Mouse (Mus musculus) hindbrain, embryonic 11.5 days (tissue): Measurements from ENCODE around the gene Znhit2. TPM values are rescaled to one million over a fixed set of nuclear protein-coding genes. Genes with fewer than 3 reads are reported as not detected.

Experiments used
- ATAC-seq: fragments of 200-750 bp; cut with Nextera tagmentation; 2 replicates; pipeline ENCODE4 v1.8.0; 2017; ENCODE audit warnings: mild to moderate bottlenecking, moderate TSS enrichment, moderate library complexity; ENCODE audit not compliant: low FRiP score
- DNase-seq: peaks from one replicate; pipeline ENCODE4 v3.0.0-alpha.2; 2015; ENCODE audit warnings: low spot score
- H3K27ac ChIP-seq: fragments of 300-500 bp; sonication (generic); 2 replicates; pipeline ENCODE4 v1.5.1; 2014; ENCODE audit warnings: mild to moderate bottlenecking, low read depth, low read length
- H3K27me3 ChIP-seq: fragments of 300-500 bp; sonication (generic); 2 replicates; pipeline ENCODE4 v1.6.1; 2014; ENCODE audit warnings: mild to moderate bottlenecking, low read length, moderate library complexity, mixed read lengths; ENCODE audit not compliant: control insufficient read depth, insufficient read depth
- H3K36me3 ChIP-seq: fragments of 300-500 bp; sonication (generic); 2 replicates; pipeline ENCODE4 v1.6.1; 2014; ENCODE audit warnings: mild to moderate bottlenecking, low read length, moderate library complexity, mixed read lengths; ENCODE audit not compliant: control insufficient read depth, insufficient read depth
- H3K4me1 ChIP-seq: fragments of 300-500 bp; sonication (generic); replicated peaks from 2 replicates; pipeline ENCODE4 v1.6.1; 2014; ENCODE audit warnings: low read length, mixed read lengths; ENCODE audit not compliant: control insufficient read depth, insufficient read depth
- H3K4me2 ChIP-seq: fragments of 300-500 bp; sonication (generic); replicated peaks from 2 replicates; pipeline ENCODE4 v1.6.1; 2014; ENCODE audit warnings: mild to moderate bottlenecking, low read depth, low read length
- H3K4me3 ChIP-seq: fragments of 300-500 bp; sonication (generic); 2 replicates; pipeline ENCODE4 v1.5.1; 2014; ENCODE audit warnings: low read depth, low read length
- H3K9ac ChIP-seq: fragments of 300-500 bp; sonication (generic); 2 replicates; pipeline ENCODE4 v1.6.1; 2014; ENCODE audit warnings: low read depth, low read length
- H3K9me3 ChIP-seq: fragments of 300-500 bp; sonication (generic); 2 replicates; pipeline ENCODE4 v1.6.1; 2016; ENCODE audit warnings: low read length; ENCODE audit not compliant: control insufficient read depth
- WGBS: fragments of 180-500 bp; shearing (Covaris S2); extraction: QIAGEN DNeasy Blood & Tissue Kit; methylation state at CpG from one replicate; pipeline ENCODE4 v1.1.7; 2014; 5-methylcytosine and 5-hydroxymethylcytosine counted together
- polyA plus RNA-seq: library from polyadenylated mRNA; unstranded; fragments of >200 nt; fragmentation: Nextera tagmentation; extraction: Ambion mirVana; gene quantifications from 2 replicates; pipeline ENCODE4 v1.2.1, GENCODE M21; 2014

Gene Znhit2
- polyA plus RNA-seq, 1 experiment from 2014 or later: 39.7 TPM

GRCm38 (mm10) chr19:6067011-6067723 lies 6.2 kb downstream of the Znhit2 start:
- peak overlapping the region; percentile 94 for H3K4me2 ChIP-seq
- H3K9ac ChIP-seq: peak overlapping the region; percentile 76
- H3K36me3 ChIP-seq: 0 out of 2 replicates have a peak, but pooled peaks cover 5% of the 10 kb centered on the region
- peaks cover 9% of the 10 kb centered on the region for H3K4me1 ChIP-seq
- WGBS: 1% methylated on average over 30 of the region's 30 CpGs
- no peaks in the 10 kb centered on the region for H3K9me3 ChIP-seq
- DNase-seq: peak; percentile 91
- peak overlapping the region; percentile 56 for H3K4me3 ChIP-seq
- peak; percentile 77 for ATAC-seq
- peak overlapping the region; percentile 82 for H3K27ac ChIP-seq
- no peaks in the 10 kb centered on the region for H3K27me3 ChIP-seq

GRCm38 (mm10) chr19:6067724-6068415 lies 6.9 kb downstream of the Znhit2 start, which contains the start of gene Tm7sf2:
Tm7sf2 (minus strand) TSS chr19:6068373.
- Histone ChIP-seq H3K4me1 (peaks cover 7% of the 10 kb centered on the region), H3K9me3 (no peaks in the 10 kb centered on the region), H3K4me2 (peak within 1 kb of the TSS; percentile 94), H3K4me3 (peak within 1 kb of the TSS; percentile 56), H3K27me3 (no peaks in the 10 kb centered on the region), H3K9ac (peak within 1 kb of the TSS; percentile 76), H3K27ac (peak within 1 kb of the TSS; percentile 82), H3K36me3 (0 out of 2 replicates have a peak, but pooled peaks cover 5% of the 10 kb centered on the region)
- peak; percentile 90 for ATAC-seq
- DNase-seq: peak; percentile 89
- WGBS: 10% methylated on average over 33 of the region's 33 CpGs

GRCm38 (mm10) chr19:6068951-6069350 lies 8.0 kb downstream of the Znhit2 start:
- WGBS: 78% methylated on average over 4 of the region's 4 CpGs
- H3K4me2 ChIP-seq: no peak overlapping the region
- H3K27me3 ChIP-seq: no peaks in the 10 kb centered on the region

GRCm38 (mm10) chr19:6069851-6070250 lies 8.9 kb downstream of the Znhit2 start:
- H3K27ac ChIP-seq: no peak overlapping the region
- 97% methylated on average over 10 of the region's 10 CpGs for WGBS
- no peak for ATAC-seq
- no peak overlapping the region for H3K4me2 ChIP-seq
- no peaks in the 10 kb centered on the region for H3K27me3 ChIP-seq
- H3K4me3 ChIP-seq: no peak overlapping the region
- no peak overlapping the region for H3K9ac ChIP-seq
- no peak for DNase-seq
- H3K9me3 ChIP-seq: no peaks in the 10 kb centered on the region
- 0 out of 2 replicates have a peak, but pooled peaks cover 5% of the 10 kb centered on the region for H3K36me3 ChIP-seq
- peaks cover 7% of the 10 kb centered on the region for H3K4me1 ChIP-seq

More at GRCm38 (mm10) chr19:6068951-6069350, 8.0 kb downstream of the Znhit2 start:
- H3K4me1 ChIP-seq: peaks cover 7% of the 10 kb centered on the region
- H3K36me3 ChIP-seq: 0 out of 2 replicates have a peak, but pooled peaks cover 5% of the 10 kb centered on the region
- DNase-seq (no peak), ATAC-seq (no peak)
- H3K4me3 ChIP-seq: no peak overlapping the region
- H3K9ac ChIP-seq: no peak overlapping the region
- no peaks in the 10 kb centered on the region for H3K9me3 ChIP-seq
- no peak overlapping the region for H3K27ac ChIP-seq

GRCm38 (mm10) chr19:6070571-6071250 lies 9.7 kb downstream of the Znhit2 start:
- Histone ChIP-seq H3K4me3 (no peak overlapping the region), H3K36me3 (0 out of 2 replicates have a peak, but pooled peaks cover 5% of the 10 kb centered on the region), H3K27me3 (no peaks in the 10 kb centered on the region), H3K4me2 (no peak overlapping the region), H3K9me3 (no peaks in the 10 kb centered on the region), H3K4me1 (peaks cover 7% of the 10 kb centered on the region), H3K27ac (no peak overlapping the region), H3K9ac (no peak overlapping the region)
- DNase-seq (no peak), ATAC-seq (no peak)
- WGBS: 94% methylated on average over 31 of the region's 31 CpGs

GRCm38 (mm10) chr19:6071261-6071660 lies 10.3 kb downstream of the Znhit2 start:
- H3K4me2 ChIP-seq: no peak overlapping the region
- H3K4me1 ChIP-seq: peaks cover 10% of the 10 kb centered on the region
- DNase-seq (no peak), ATAC-seq (no peak)
- no peaks in the 10 kb centered on the region for H3K9me3 ChIP-seq
- no peak overlapping the region for H3K27ac ChIP-seq
- WGBS: 94% methylated on average over 19 of the region's 19 CpGs
- 0 out of 2 replicates have a peak, but pooled peaks cover 5% of the 10 kb centered on the region for H3K36me3 ChIP-seq
- no peak overlapping the region for H3K4me3 ChIP-seq
- H3K9ac ChIP-seq: no peak overlapping the region
- H3K27me3 ChIP-seq: no peaks in the 10 kb centered on the region

- H3K27ac ChIP-seq: no peak overlapping the region
- H3K36me3 ChIP-seq: 0 out of 2 replicates have a peak, but pooled peaks cover 5% of the 10 kb centered on the region
- WGBS: 97% methylated on average over 5 of the region's 5 CpGs
- no peak overlapping the region for H3K9ac ChIP-seq
- H3K9me3 ChIP-seq: no peaks in the 10 kb centered on the region
- no peaks in the 10 kb centered on the region for H3K27me3 ChIP-seq
- no peak overlapping the region for H3K4me3 ChIP-seq
- H3K4me1 ChIP-seq: peaks cover 5% of the 10 kb centered on the region; the same call in 1 of the 2 replicates
- DNase-seq (no peak), ATAC-seq (no peak)
- no peak overlapping the region for H3K4me2 ChIP-seq
Measured at GRCm38 (mm10) chr19:6073889-6074288, 12.9 kb downstream of the Znhit2 start.

GRCm38 (mm10) chr19:6076564-6077393 lies 15.8 kb downstream of the Znhit2 start, which contains the start of gene Vps51:
Vps51 (minus strand) TSS chr19:6077231.
- H3K4me3 ChIP-seq: peak within 1 kb of the TSS; percentile 48
- H3K9me3 ChIP-seq: no peaks in the 10 kb centered on the region
- DNase-seq: peak; percentile 88
- peak within 1 kb of the TSS; percentile 83 for H3K4me2 ChIP-seq
- H3K9ac ChIP-seq: peak within 1 kb of the TSS; percentile 60
- H3K4me1 ChIP-seq: peaks cover 5% of the 10 kb centered on the region; the same call in 1 of the 2 replicates
- H3K36me3 ChIP-seq: no peaks in the 10 kb centered on the region
- H3K27ac ChIP-seq: peak within 1 kb of the TSS; percentile 60; the same call in 1 of the 2 replicates
- 1% methylated on average over 33 of the region's 33 CpGs for WGBS
- ATAC-seq: peak; percentile 80
- no peaks in the 10 kb centered on the region for H3K27me3 ChIP-seq
